Mouse (Mus musculus) hematopoietic stem cell, adult 5-6 weeks (primary cell): ENCODE data around the gene 4930404N11Rik. TPM values are rescaled to one million over a fixed set of nuclear protein-coding genes. Genes with fewer than 3 reads are reported as not detected.

ENCODE experiments used
- total RNA-seq: library from RNA; stranded (forward); fragments of 172-1452, 232-1000 nt; gene quantifications from 2 replicates; pipeline ENCODE4 v1.2.3, GENCODE M21; 2017

Gene 4930404N11Rik
- total RNA-seq, 1 experiment from 2014 or later = 1.1 TPM

Other genes with a start within 250 kb of the 4930404N11Rik start
- gene Zbtb7a, start 230.6 kb downstream of the 4930404N11Rik start, total RNA-seq = 7.4 and 13.0 TPM in 2 replicates
- 7.3 and 8.7 TPM in 2 replicates for gene Pias4, start 197.9 kb downstream of the 4930404N11Rik start, total RNA-seq
- gene Eef2, start 189.2 kb downstream of the 4930404N11Rik start, total RNA-seq = 1,714 and 1,773 TPM in 2 replicates
- 29.9 and 30.6 TPM in 2 replicates for gene Dapk3, start 182.8 kb downstream of the 4930404N11Rik start, total RNA-seq
- not detected in 2 replicates for gene 4930442H23Rik, start 182.0 kb downstream of the 4930404N11Rik start, total RNA-seq
- not detected in 2 replicates for gene Nmrk2, start 163.8 kb downstream of the 4930404N11Rik start, total RNA-seq
- not detected in 2 replicates for gene Atcay, start 135.0 kb downstream of the 4930404N11Rik start, total RNA-seq
- gene Zfr2, start 132.7 kb downstream of the 4930404N11Rik start, total RNA-seq = 0.65 and 6.8 TPM in 2 replicates
- gene Matk, start 112.9 kb downstream of the 4930404N11Rik start, total RNA-seq = 27.9 and 30.8 TPM in 2 replicates
- 125 and 132 TPM in 2 replicates for gene Mrpl54, start 98.9 kb downstream of the 4930404N11Rik start, total RNA-seq
- gene Apba3, start 98.9 kb downstream of the 4930404N11Rik start, total RNA-seq = 10.5 and 21.6 TPM in 2 replicates
- 4.6 and 10.4 TPM in 2 replicates for gene Tjp3, start 74.2 kb downstream of the 4930404N11Rik start, total RNA-seq
- gene Pip5k1c, start 72.9 kb downstream of the 4930404N11Rik start, total RNA-seq = 48.8 and 67.1 TPM in 2 replicates
- 25.7 and 33.1 TPM in 2 replicates for gene Cactin, start 44.7 kb downstream of the 4930404N11Rik start, total RNA-seq
- gene Tbxa2r, start 37.1 kb downstream of the 4930404N11Rik start, total RNA-seq = 3.0 and 4.6 TPM in 2 replicates
- gene Gipc3, start 22.6 kb downstream of the 4930404N11Rik start, total RNA-seq = 0.10 and 0.56 TPM in 2 replicates
- 25.6 and 37.4 TPM in 2 replicates for gene Hmg20b, start 15.3 kb downstream of the 4930404N11Rik start, total RNA-seq
- 10.4 and 16.9 TPM in 2 replicates for gene Mfsd12, start 8.3 kb downstream of the 4930404N11Rik start, total RNA-seq
- gene Fzr1, start 12.7 kb upstream of the 4930404N11Rik start, total RNA-seq = 11.6 and 17.2 TPM in 2 replicates
- 13.2 and 15.3 TPM in 2 replicates for gene Dohh, start 18.6 kb upstream of the 4930404N11Rik start, total RNA-seq
- gene Gm48551, start 18.6 kb upstream of the 4930404N11Rik start, total RNA-seq = 6.9 TPM in 1 of 2 replicates, not detected in the other
- not detected in 2 replicates for gene Gm48552, start 23.2 kb upstream of the 4930404N11Rik start, total RNA-seq
- 17.4 and 20.4 TPM in 2 replicates for gene Smim24, start 27.2 kb upstream of the 4930404N11Rik start, total RNA-seq
- 10.8 and 12.1 TPM in 2 replicates for gene Nfic, start 89.8 kb upstream of the 4930404N11Rik start, total RNA-seq
- 0.60 TPM in 1 of 2 replicates, not detected in the other for gene Celf5, start 116.9 kb upstream of the 4930404N11Rik start, total RNA-seq
- 39.1 and 41.4 TPM in 2 replicates for gene Ncln, start 130.6 kb upstream of the 4930404N11Rik start, total RNA-seq
- gene S1pr4, start 134.3 kb upstream of the 4930404N11Rik start, total RNA-seq = 14.0 and 21.4 TPM in 2 replicates
- gene Gna15, start 158.4 kb upstream of the 4930404N11Rik start, total RNA-seq = 25.3 and 40.2 TPM in 2 replicates
- 5.6 and 5.8 TPM in 2 replicates for gene Gna11, start 179.4 kb upstream of the 4930404N11Rik start, total RNA-seq
- 204 and 238 TPM in 2 replicates for gene Aes, start 193.7 kb upstream of the 4930404N11Rik start, total RNA-seq
- 11.2 and 11.8 TPM in 2 replicates for gene Tle2, start 208.7 kb upstream of the 4930404N11Rik start, total RNA-seq
- gene Tle6, start 235.3 kb upstream of the 4930404N11Rik start, total RNA-seq = 22.9 and 47.4 TPM in 2 replicates
- 2.9 and 3.5 TPM in 2 replicates for gene BC025920, start 240.5 kb upstream of the 4930404N11Rik start, total RNA-seq